Mouse (Mus musculus) liver, embryonic 15.5 days (tissue): ENCODE data around the gene Hoxa9. TPM values are rescaled to one million over a fixed set of nuclear protein-coding genes. Genes with fewer than 3 reads are reported as not detected.
A peak's percentile ranks its signal among the peaks of the same experiment; 100 is the strongest.

Source experiments
- ATAC-seq: fragments of 200-750 bp; cut with Nextera tagmentation; 2 replicates; pipeline ENCODE4 v1.8.0; 2017; ENCODE audit warnings: moderate number of reproducible peaks, mild to moderate bottlenecking, moderate library complexity; ENCODE audit not compliant: insufficient read depth
- H3K27ac ChIP-seq: fragments of 300-500 bp; sonication (generic); replicated peaks from 2 replicates; pipeline ENCODE4 v1.5.1; 2015; ENCODE audit warnings: mild to moderate bottlenecking, inconsistent platforms
- H3K27me3 ChIP-seq: fragments of 300-500 bp; sonication (generic); 2 replicates; pipeline ENCODE4 v1.6.1; 2015; ENCODE audit warnings: mild to moderate bottlenecking, inconsistent platforms
- H3K36me3 ChIP-seq: fragments of 300-500 bp; sonication (generic); replicated peaks from 2 replicates; pipeline ENCODE4 v1.6.1; 2015; ENCODE audit warnings: moderate library complexity, mild to moderate bottlenecking, inconsistent platforms
- H3K4me1 ChIP-seq: fragments of 300-500 bp; sonication (generic); replicated peaks from 2 replicates; pipeline ENCODE4 v1.6.1; 2015; ENCODE audit warnings: inconsistent platforms
- H3K4me2 ChIP-seq: fragments of 300-500 bp; sonication (generic); 2 replicates; pipeline ENCODE4 v1.6.1; 2015; ENCODE audit warnings: moderate library complexity, mild to moderate bottlenecking, inconsistent platforms
- H3K4me3 ChIP-seq: fragments of 300-500 bp; sonication (generic); replicated peaks from 2 replicates; pipeline ENCODE4 v1.5.1; 2015; ENCODE audit warnings: mild to moderate bottlenecking, inconsistent platforms
- H3K9ac ChIP-seq: fragments of 300-500 bp; sonication (generic); 2 replicates; pipeline ENCODE4 v1.6.1; 2015; ENCODE audit warnings: moderate library complexity, mild to moderate bottlenecking, inconsistent platforms
- H3K9me3 ChIP-seq: fragments of 300-500 bp; sonication (generic); replicated peaks from 2 replicates; pipeline ENCODE4 v1.6.1; 2016; ENCODE audit warnings: inconsistent platforms
- WGBS: fragments of 180-500 bp; shearing (Covaris S2); methylation state at CpG from one replicate; pipeline ENCODE4 v1.1.7; 2015; ENCODE audit warnings: mixed read lengths; ENCODE audit not compliant: insufficient replicate concordance; 5-methylcytosine and 5-hydroxymethylcytosine counted together
- polyA plus RNA-seq: library from polyadenylated mRNA; unstranded; fragments of >200 nt; fragmentation: Nextera tagmentation; extraction: Ambion mirVana; gene quantifications from 2 replicates; pipeline ENCODE4 v1.2.1, GENCODE M21; 2015

Gene Hoxa9
- polyA plus RNA-seq, 1 experiment from 2014 or later: 0.43 TPM

DNA sequence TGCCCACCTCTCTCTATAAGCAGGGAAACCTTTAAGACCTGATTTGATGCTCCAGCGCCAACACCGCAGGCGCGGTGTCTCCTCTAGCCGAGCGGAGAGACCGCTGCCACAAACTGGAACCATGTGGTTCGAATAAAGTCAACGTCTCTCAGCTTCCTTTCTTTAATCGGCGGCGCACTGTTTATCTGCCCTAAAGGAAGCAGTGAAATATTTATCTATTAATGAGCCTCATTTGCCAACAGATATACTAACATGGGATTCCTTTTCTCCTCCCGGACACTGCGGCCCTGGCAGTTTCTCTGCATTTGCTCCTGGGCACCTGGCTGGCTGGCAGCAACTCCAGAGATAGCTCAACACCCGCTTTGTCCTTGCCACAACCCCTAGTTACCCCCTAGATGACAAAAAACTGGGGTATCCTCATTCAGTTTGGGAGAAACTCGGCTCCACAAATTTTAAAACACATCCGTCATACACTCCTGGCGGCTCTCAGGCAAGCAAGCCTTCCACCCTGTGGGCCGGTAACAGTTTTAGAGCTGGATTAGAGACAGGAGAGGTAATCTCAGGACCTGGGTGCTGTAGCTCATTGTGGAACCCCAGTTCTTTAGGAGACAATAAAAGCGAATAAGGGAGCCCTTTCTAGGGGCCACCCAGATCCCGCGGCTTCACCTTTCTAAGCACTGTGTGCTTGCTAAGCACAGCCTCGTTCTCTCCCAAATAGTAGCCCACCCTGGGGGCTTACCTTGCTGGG, 12.8 kb downstream of the Hoxa9 start:
- Histone ChIP-seq H3K4me3 (no peak overlapping the region; the same call in 1 of the 2 replicates), H3K4me1 (peaks cover 19% of the 10 kb centered on the region; the same call in 1 of the 2 replicates), H3K9me3 (no peaks in the 10 kb centered on the region), H3K36me3 (no peaks in the 10 kb centered on the region), H3K9ac (no peak overlapping the region), H3K27me3 (peaks cover 100% of the 10 kb centered on the region), H3K4me2 (no peak overlapping the region; the same call in 1 of the 2 replicates), H3K27ac (no peak overlapping the region)
- no peak for ATAC-seq
- 15% methylated on average over 23 of the region's 23 CpGs for WGBS

DNA sequence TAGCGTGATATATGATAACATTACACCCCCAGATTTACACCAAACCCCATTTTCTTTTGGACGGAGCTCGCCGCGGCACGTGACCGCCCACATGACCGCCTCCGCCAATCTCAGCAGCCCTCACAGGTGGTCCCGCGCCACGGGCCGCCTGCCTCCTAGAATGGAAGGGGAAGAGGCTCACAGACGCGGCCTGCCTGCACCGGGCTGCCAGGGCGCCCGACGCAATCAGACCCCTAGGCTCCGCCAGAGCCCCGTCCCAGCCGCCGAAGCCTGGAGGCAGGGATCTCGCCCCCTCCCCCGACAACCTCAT, 13.5 kb downstream of the Hoxa9 start:
- H3K4me2 ChIP-seq: peak overlapping the region; percentile 49
- 2% methylated on average over 25 of the region's 25 CpGs for WGBS
- peak overlapping the region; percentile 22 for H3K4me3 ChIP-seq
- peaks cover 100% of the 10 kb centered on the region for H3K27me3 ChIP-seq
- H3K36me3 ChIP-seq: no peaks in the 10 kb centered on the region
- peaks cover 24% of the 10 kb centered on the region; the same call in 1 of the 2 replicates for H3K4me1 ChIP-seq
- H3K27ac ChIP-seq: no peak overlapping the region
- no peaks in the 10 kb centered on the region for H3K9me3 ChIP-seq
- H3K9ac ChIP-seq: no peak overlapping the region
- no peak for ATAC-seq

- no peak for ATAC-seq
- Histone ChIP-seq H3K4me1 (peaks cover 21% of the 10 kb centered on the region; the same call in 1 of the 2 replicates), H3K27ac (no peak overlapping the region), H3K4me3 (peak overlapping the region; percentile 22), H3K36me3 (no peaks in the 10 kb centered on the region), H3K9me3 (no peaks in the 10 kb centered on the region), H3K27me3 (peaks cover 100% of the 10 kb centered on the region), H3K9ac (no peak overlapping the region), H3K4me2 (peak overlapping the region; percentile 49)
- WGBS: 1% methylated on average over 60 of the region's 60 CpGs
Measured at GRCm38 (mm10) chr6:52216691-52217458, 14.0 kb downstream of the Hoxa9 start.

- Histone ChIP-seq H3K4me1 (peaks cover 16% of the 10 kb centered on the region; the same call in 1 of the 2 replicates), H3K27ac (no peak overlapping the region), H3K27me3 (peaks cover 100% of the 10 kb centered on the region), H3K9me3 (no peaks in the 10 kb centered on the region), H3K36me3 (no peaks in the 10 kb centered on the region), H3K9ac (no peak overlapping the region), H3K4me3 (no peak overlapping the region), H3K4me2 (no peak overlapping the region)
- no peak for ATAC-seq
- 5% methylated on average over 30 of the region's 30 CpGs for WGBS
Measured at GRCm38 (mm10) chr6:52215771-52216535, 14.9 kb downstream of the Hoxa9 start.

DNA sequence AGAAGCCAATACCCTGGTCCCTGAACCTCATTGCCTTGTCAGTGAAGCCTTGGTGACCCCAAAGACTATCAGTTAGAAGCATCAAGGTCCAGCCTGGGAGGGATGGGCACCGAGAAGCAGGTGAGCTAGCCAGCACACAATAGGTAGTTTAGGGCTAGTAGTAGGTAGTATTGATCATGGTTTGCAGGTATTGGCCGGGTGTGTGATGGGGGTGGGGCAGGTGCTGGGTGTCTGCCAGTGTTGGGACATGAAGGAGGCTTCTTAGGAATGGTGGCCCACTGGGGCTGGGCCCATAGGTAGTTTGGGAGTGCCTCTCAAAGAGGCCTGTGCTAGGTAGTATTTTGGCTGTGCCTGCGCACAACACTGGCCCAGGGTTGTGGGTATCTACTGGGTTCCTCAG, 15.8 kb downstream of the Hoxa9 start:
- H3K27me3 ChIP-seq: peaks cover 100% of the 10 kb centered on the region
- H3K27ac ChIP-seq: no peak overlapping the region
- H3K4me1 ChIP-seq: peaks cover 16% of the 10 kb centered on the region; the same call in 1 of the 2 replicates
- H3K36me3 ChIP-seq: no peaks in the 10 kb centered on the region
- H3K9ac ChIP-seq: no peak overlapping the region
- no peak for ATAC-seq
- no peaks in the 10 kb centered on the region for H3K9me3 ChIP-seq
- H3K4me2 ChIP-seq: no peak overlapping the region
- 46% methylated on average over 3 of the region's 3 CpGs for WGBS
- H3K4me3 ChIP-seq: no peak overlapping the region

DNA sequence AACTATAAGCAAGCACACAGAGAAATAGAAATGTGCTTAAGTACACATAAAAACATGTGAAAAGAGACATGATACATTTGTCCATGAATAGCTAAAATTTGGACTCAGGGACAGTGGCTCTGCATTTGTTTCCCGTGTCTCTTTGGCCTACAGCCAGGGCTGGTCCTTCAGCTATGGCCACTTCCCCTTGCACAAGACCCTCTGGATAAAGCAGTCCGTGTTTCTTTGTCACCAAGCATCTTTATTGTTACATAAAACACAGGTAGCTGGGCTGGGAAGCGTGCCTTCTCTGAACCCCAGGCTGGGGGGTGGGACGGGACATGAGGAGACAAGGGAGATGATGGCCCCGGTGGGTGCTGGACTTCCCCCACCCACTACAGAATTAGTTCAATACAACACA, 16.6 kb downstream of the Hoxa9 start:
- H3K4me1 ChIP-seq: peaks cover 16% of the 10 kb centered on the region; the same call in 1 of the 2 replicates
- no peak for ATAC-seq
- H3K9ac ChIP-seq: no peak overlapping the region
- no peak overlapping the region for H3K4me3 ChIP-seq
- H3K27ac ChIP-seq: no peak overlapping the region
- no peaks in the 10 kb centered on the region for H3K9me3 ChIP-seq
- no peaks in the 10 kb centered on the region for H3K36me3 ChIP-seq
- H3K4me2 ChIP-seq: no peak overlapping the region
- 38% methylated on average over 5 of the region's 5 CpGs for WGBS
- H3K27me3 ChIP-seq: peaks cover 100% of the 10 kb centered on the region

GRCm38 (mm10) chr6:52213119-52213986, 17.5 kb downstream of the Hoxa9 start, which contains the start of the genes Hoxa3 and Gm28308:
Gene Hoxa3 (minus strand): TSS chr6:52213336.
Gene Gm28308 (minus strand): TSS chr6:52213339.
- Histone ChIP-seq H3K4me1 (peaks cover 17% of the 10 kb centered on the region; the same call in 1 of the 2 replicates), H3K36me3 (no peaks in the 10 kb centered on the region), H3K27me3 (peaks cover 100% of the 10 kb centered on the region), H3K9ac (no peak within 1 kb of the TSS), H3K27ac (no peak within 1 kb of the TSS), H3K4me2 (peak within 1 kb of the TSS; percentile 46), H3K9me3 (no peaks in the 10 kb centered on the region), H3K4me3 (peak within 1 kb of the TSS; percentile 37)
- ATAC-seq: no peak
- 4% methylated on average over 38 of the region's 38 CpGs for WGBS

DNA sequence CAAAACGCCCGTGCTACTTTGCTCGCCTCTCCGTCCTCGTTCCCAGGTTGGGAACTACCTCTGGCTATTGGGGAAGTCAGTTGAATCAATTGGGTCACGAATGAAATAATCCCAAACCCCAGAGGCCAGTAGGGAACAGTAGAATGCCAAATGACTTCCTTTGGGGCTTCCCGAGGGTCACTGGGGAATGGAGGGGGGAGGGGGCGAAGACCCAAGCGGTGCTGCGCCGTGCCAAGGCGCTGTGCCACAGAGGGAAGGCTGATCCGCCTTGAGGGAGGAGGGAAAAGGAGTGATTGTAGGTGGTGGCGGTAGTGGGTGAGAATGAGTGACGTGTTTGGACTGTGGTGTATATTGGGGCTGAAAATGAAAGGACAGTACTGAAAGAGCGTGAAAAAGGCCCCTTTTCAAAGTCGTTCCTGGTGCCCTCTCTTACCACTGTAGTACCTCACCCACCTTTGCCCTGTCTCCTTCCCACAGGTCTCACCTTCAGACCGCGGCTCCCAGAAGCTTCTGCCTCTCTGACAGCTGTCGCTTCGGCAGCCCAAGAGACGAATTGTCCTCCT, 18.3 kb downstream of the Hoxa9 start:
- ATAC-seq: no peak
- Histone ChIP-seq H3K9me3 (no peaks in the 10 kb centered on the region), H3K4me1 (peaks cover 20% of the 10 kb centered on the region; the same call in 1 of the 2 replicates), H3K36me3 (no peaks in the 10 kb centered on the region), H3K4me3 (peak overlapping the region; percentile 37), H3K4me2 (peak overlapping the region; percentile 46), H3K27ac (no peak overlapping the region), H3K9ac (no peak overlapping the region), H3K27me3 (peaks cover 100% of the 10 kb centered on the region)
- 1% methylated on average over 22 of the region's 22 CpGs for WGBS

DNA sequence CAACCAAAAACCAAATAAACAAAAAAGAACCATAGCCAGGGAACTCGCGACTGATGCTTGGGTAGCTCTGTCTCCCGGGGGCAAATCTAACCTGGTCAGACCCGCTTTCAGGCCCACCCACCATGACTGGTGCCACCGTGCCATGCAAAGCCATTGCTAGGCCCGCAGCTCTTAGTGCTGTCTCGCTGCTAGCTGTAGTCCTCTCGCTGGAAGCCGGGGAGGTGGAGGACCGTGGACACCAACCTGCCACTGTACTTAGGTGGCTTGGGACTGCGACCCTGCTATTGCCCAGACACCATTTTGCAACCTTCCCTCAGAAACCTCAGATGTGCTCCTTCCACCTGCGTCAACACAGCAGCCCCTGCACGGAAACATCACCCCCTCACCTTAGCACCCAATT, 18.9 kb downstream of the Hoxa9 start:
- 0 out of 2 replicates have a peak overlapping the region, but pooled peaks have one; percentile 2 for H3K4me3 ChIP-seq
- no peaks in the 10 kb centered on the region for H3K36me3 ChIP-seq
- no peaks in the 10 kb centered on the region for H3K9me3 ChIP-seq
- WGBS: 2% methylated on average over 13 of the region's 13 CpGs
- H3K4me1 ChIP-seq: peaks cover 15% of the 10 kb centered on the region; the same call in 1 of the 2 replicates
- H3K4me2 ChIP-seq: peak overlapping the region; percentile 46; the same call in 1 of the 2 replicates
- H3K9ac ChIP-seq: no peak overlapping the region
- no peak for ATAC-seq
- H3K27me3 ChIP-seq: peaks cover 100% of the 10 kb centered on the region
- H3K27ac ChIP-seq: no peak overlapping the region
